Mouse (Mus musculus) olfactory bulb, adult 2 months (tissue): Measurements from ENCODE around the gene 1700037C18Rik. TPM values are rescaled to one million over a fixed set of nuclear protein-coding genes. Genes with fewer than 3 reads are reported as not detected.
"Not testable (repeated sequence)": the region's sequence is repeated elsewhere in the genome, so short reads cannot be mapped to it uniquely, and the experiment has no call there.

Experiments
- H3K27ac ChIP-seq: fragments of 200-500 bp; 2 replicates; pipeline ENCODE4 v1.5.1; 2012; ENCODE audit warnings: low read depth, low read length; ENCODE audit not compliant: insufficient read depth
- H3K4me1 ChIP-seq: fragments of 200-500 bp; 2 replicates; pipeline ENCODE4 v1.6.1; 2012; ENCODE audit warnings: low read length; ENCODE audit not compliant: control insufficient read depth, insufficient read depth
- H3K4me3 ChIP-seq: fragments of 200-500 bp; 2 replicates; pipeline ENCODE4 v1.5.1; 2012; ENCODE audit warnings: mild to moderate bottlenecking, low read depth, low read length, moderate library complexity; ENCODE audit not compliant: insufficient read depth
- CTCF ChIP-seq: fragments of 200-500 bp; IDR thresholded peaks from 2 replicates; pipeline ENCODE4 v1.5.1; 2012; ENCODE audit warnings: low read depth, mild to moderate bottlenecking, low read length, moderate library complexity; ENCODE audit not compliant: insufficient read depth
- POLR2A ChIP-seq: fragments of 200-500 bp; IDR thresholded peaks from 2 replicates; pipeline ENCODE4 v1.6.1; 2012; ENCODE audit warnings: mild to moderate bottlenecking, low read depth, low read length, moderate library complexity; ENCODE audit not compliant: insufficient read depth
- WGBS: fragments of 180-500 bp; shearing (Covaris S2); methylation state at CpG from one replicate; pipeline ENCODE4 v1.1.7; 2018; 5-methylcytosine and 5-hydroxymethylcytosine counted together
- polyA plus RNA-seq: library from polyadenylated mRNA; stranded (reverse); fragments of >200 nt; gene quantifications from 2 replicates; pipeline ENCODE4 v1.2.4, GENCODE M21; 2012; ENCODE audit warnings: low replicate concordance; ENCODE audit not compliant: missing spikeins, insufficient read depth, insufficient read length

1700037C18Rik gene
- polyA plus RNA-seq, 1 experiment = not detected

- H3K27ac ChIP-seq = peak within 1 kb of the TSS; percentile 86
- TF ChIP-seq POLR2A (peak; percentile 79), CTCF (no peak)
- under 1% methylated on average over 88 of the region's 88 CpGs for WGBS
- peaks cover 11% of the 10 kb centered on the region for H3K4me1 ChIP-seq
- H3K4me3 ChIP-seq = peak within 1 kb of the TSS; percentile 83
These were observed 24.1 kb downstream of the 1700037C18Rik start, which contains the start of the genes Zfp597 and Gm20695 for GRCm38 (mm10) chr16:3884201-3885064. Gene Zfp597, minus strand, starts transcription at chr16:3884561. Gene Gm20695, plus strand, starts transcription at chr16:3884648.

- Histone ChIP-seq H3K4me1 (peaks cover 4% of the 10 kb centered on the region; the same call in 1 of the 2 replicates), H3K27ac (no peak overlapping the region), H3K4me3 (no peak overlapping the region)
- 93% methylated on average over 4 of the region's 4 CpGs for whole genome bisulfite sequencing
- TF ChIP-seq POLR2A = no peak
- no peak for TF ChIP-seq CTCF
These were observed 32.1 kb downstream of the 1700037C18Rik start for GRCm38 (mm10) chr16:3876346-3876745.

- 4% methylated on average over 47 of the region's 47 CpGs for WGBS
- TF ChIP-seq CTCF (no peak), POLR2A (no peak)
- Histone ChIP-seq H3K4me3 (peak within 1 kb of the TSS; percentile 59), H3K27ac (no peak within 1 kb of the TSS; the same call in 1 of the 2 replicates), H3K4me1 (peaks cover 3% of the 10 kb centered on the region; the same call in 1 of the 2 replicates)
These were observed 36.1 kb downstream of the 1700037C18Rik start, which contains the start of gene Naa60 for GRCm38 (mm10) chr16:3872216-3873047. Gene Naa60, plus strand, starts transcription at chr16:3872375.

GRCm38 (mm10) chr16:3871815-3872214, 36.7 kb downstream of the 1700037C18Rik start:
- peak overlapping the region; percentile 59 for H3K4me3 ChIP-seq
- WGBS = 2% methylated on average over 16 of the region's 16 CpGs
- peaks cover 3% of the 10 kb centered on the region; the same call in 1 of the 2 replicates for H3K4me1 ChIP-seq
- H3K27ac ChIP-seq = no peak overlapping the region
- TF ChIP-seq CTCF = no peak
- no peak for TF ChIP-seq POLR2A

- H3K27ac ChIP-seq = no peak overlapping the region
- H3K4me1 ChIP-seq = peaks cover 4% of the 10 kb centered on the region; the same call in 1 of the 2 replicates
- 95% methylated on average over 4 of the region's 4 CpGs for WGBS
- no peak overlapping the region for H3K4me3 ChIP-seq
- TF ChIP-seq POLR2A (no peak), CTCF (no peak)
These were observed 49.2 kb downstream of the 1700037C18Rik start for GRCm38 (mm10) chr16:3859254-3859653.

GRCm38 (mm10) chr16:3855776-3856175, 52.7 kb downstream of the 1700037C18Rik start:
- TF ChIP-seq POLR2A (no peak), CTCF (no peak)
- H3K4me3 ChIP-seq = no peak overlapping the region
- no peak overlapping the region for H3K27ac ChIP-seq
- peaks cover 6% of the 10 kb centered on the region for H3K4me1 ChIP-seq
- WGBS = 88% methylated on average over 1 of the region's 1 CpGs

GRCm38 (mm10) chr16:3854437-3855182, 53.9 kb downstream of the 1700037C18Rik start:
- 65% methylated on average over 11 of the region's 11 CpGs for WGBS
- Histone ChIP-seq H3K27ac (no peak overlapping the region), H3K4me3 (no peak overlapping the region), H3K4me1 (peaks cover 6% of the 10 kb centered on the region)
- TF ChIP-seq CTCF (no peak), POLR2A (no peak)

- Histone ChIP-seq H3K4me3 (no peak overlapping the region), H3K27ac (no peak overlapping the region), H3K4me1 (peaks cover 14% of the 10 kb centered on the region)
- 56% methylated on average over 12 of the region's 12 CpGs for WGBS
- no peak for TF ChIP-seq POLR2A
- no peak for TF ChIP-seq CTCF
These were observed 55.9 kb downstream of the 1700037C18Rik start for GRCm38 (mm10) chr16:3852586-3852985.

GRCm38 (mm10) chr16:3851301-3851700, 57.2 kb downstream of the 1700037C18Rik start:
- 92% methylated on average over 13 of the region's 13 CpGs for WGBS
- peaks cover 17% of the 10 kb centered on the region for H3K4me1 ChIP-seq
- not testable (repeated sequence) for H3K27ac ChIP-seq, H3K4me3 ChIP-seq
